Mouse (Mus musculus) heart, embryonic 12.5 days (tissue): ENCODE results near the gene Thbs3. TPM values are rescaled to one million over a fixed set of nuclear protein-coding genes. Genes with fewer than 3 reads are reported as not detected.
A peak's percentile ranks its signal among the peaks of the same experiment; 100 is the strongest.

Experiments used
- ATAC-seq: fragments of 200-750 bp; cut with Nextera tagmentation; 2 replicates; pipeline ENCODE4 v1.8.0; 2017; ENCODE audit warnings: moderate TSS enrichment, moderate library complexity; ENCODE audit not compliant: insufficient number of reproducible peaks, low FRiP score
- H3K27ac ChIP-seq: fragments of 300-500 bp; sonication (generic); 2 replicates; pipeline ENCODE4 v1.5.1; 2016; ENCODE audit warnings: mild to moderate bottlenecking, moderate library complexity; ENCODE audit not compliant: poor library complexity, severe bottlenecking
- H3K27me3 ChIP-seq: fragments of 300-500 bp; sonication (generic); replicated peaks from 2 replicates; pipeline ENCODE4 v1.6.1; 2016; ENCODE audit warnings: mild to moderate bottlenecking, moderate library complexity
- H3K36me3 ChIP-seq: fragments of 300-500 bp; sonication (generic); 2 replicates; pipeline ENCODE4 v1.6.1; 2016; ENCODE audit warnings: mild to moderate bottlenecking, moderate library complexity
- H3K4me1 ChIP-seq: fragments of 300-500 bp; sonication (generic); replicated peaks from 2 replicates; pipeline ENCODE4 v1.6.1; 2016; ENCODE audit warnings: mild to moderate bottlenecking
- H3K4me2 ChIP-seq: fragments of 300-500 bp; sonication (generic); 2 replicates; pipeline ENCODE4 v1.6.1; 2016; ENCODE audit warnings: mild to moderate bottlenecking, moderate library complexity
- H3K4me3 ChIP-seq: fragments of 300-500 bp; sonication (generic); 2 replicates; pipeline ENCODE4 v1.5.1; 2016; ENCODE audit warnings: mild to moderate bottlenecking
- H3K9ac ChIP-seq: fragments of 300-500 bp; sonication (generic); 2 replicates; pipeline ENCODE4 v1.6.1; 2016; ENCODE audit warnings: mild to moderate bottlenecking, moderate library complexity
- H3K9me3 ChIP-seq: fragments of 300-500 bp; sonication (generic); replicated peaks from 2 replicates; pipeline ENCODE4 v1.6.1; 2016; ENCODE audit warnings: mild to moderate bottlenecking, moderate library complexity
- WGBS: fragments of 180-500 bp; shearing (Covaris S2); methylation state at CpG from one replicate; pipeline ENCODE4 v1.1.7; 2016; 5-methylcytosine and 5-hydroxymethylcytosine counted together
- polyA plus RNA-seq: library from polyadenylated mRNA; unstranded; fragments of >200 nt; fragmentation: Nextera tagmentation; extraction: Ambion mirVana; gene quantifications from 2 replicates; pipeline ENCODE4 v1.2.1, GENCODE M21; 2016

Thbs3 gene
- polyA plus RNA-seq, 1 experiment from 2014 or later, result 16.2 TPM

GRCm38 (mm10) chr3:89242331-89242895 lies 27.4 kb downstream of the Thbs3 start:
- Histone ChIP-seq H3K4me3 (no peak overlapping the region), H3K9me3 (no peaks in the 10 kb centered on the region), H3K4me2 (no peak overlapping the region), H3K27ac (no peak overlapping the region), H3K36me3 (0 out of 2 replicates have a peak, but pooled peaks cover 3% of the 10 kb centered on the region), H3K4me1 (peaks cover 28% of the 10 kb centered on the region), H3K27me3 (peaks cover 34% of the 10 kb centered on the region), H3K9ac (no peak overlapping the region)
- no peak for ATAC-seq
- 68% methylated on average over 9 of the region's 9 CpGs for WGBS

- Histone ChIP-seq H3K27me3 (peaks cover 30% of the 10 kb centered on the region), H3K9ac (0 out of 2 replicates have a peak overlapping the region, but pooled peaks have one; percentile 10), H3K4me2 (peak overlapping the region; percentile 81), H3K9me3 (no peaks in the 10 kb centered on the region), H3K27ac (no peak overlapping the region), H3K36me3 (peaks cover 13% of the 10 kb centered on the region), H3K4me1 (peaks cover 32% of the 10 kb centered on the region), H3K4me3 (0 out of 2 replicates have a peak overlapping the region, but pooled peaks have one; percentile 4)
- WGBS, result 11% methylated on average over 14 of the region's 14 CpGs
- no peak for ATAC-seq
Observed at GRCm38 (mm10) chr3:89243609-89244008, 28.6 kb downstream of the Thbs3 start.

- WGBS, result 12% methylated on average over 25 of the region's 25 CpGs
- ATAC-seq, result 0 out of 2 replicates have a peak, but pooled peaks have one; percentile 12
- H3K9ac ChIP-seq, result peak overlapping the region; percentile 55; the same call in 1 of the 2 replicates
- peaks cover 32% of the 10 kb centered on the region for H3K4me1 ChIP-seq
- H3K4me3 ChIP-seq, result peak overlapping the region; percentile 85
- peaks cover 16% of the 10 kb centered on the region for H3K36me3 ChIP-seq
- H3K27me3 ChIP-seq, result peaks cover 30% of the 10 kb centered on the region
- H3K27ac ChIP-seq, result no peak overlapping the region
- peak overlapping the region; percentile 81 for H3K4me2 ChIP-seq
- no peaks in the 10 kb centered on the region for H3K9me3 ChIP-seq
Observed at GRCm38 (mm10) chr3:89244158-89244981, 29.4 kb downstream of the Thbs3 start.

GRCm38 (mm10) chr3:89244982-89245687 lies 30.2 kb downstream of the Thbs3 start:
- Histone ChIP-seq H3K9ac (peak overlapping the region; percentile 55; the same call in 1 of the 2 replicates), H3K36me3 (peaks cover 21% of the 10 kb centered on the region), H3K9me3 (no peaks in the 10 kb centered on the region), H3K4me3 (peak overlapping the region; percentile 85), H3K4me2 (peak overlapping the region; percentile 81), H3K27ac (no peak overlapping the region), H3K27me3 (peaks cover 26% of the 10 kb centered on the region), H3K4me1 (peaks cover 32% of the 10 kb centered on the region)
- WGBS, result under 1% methylated on average over 25 of the region's 26 CpGs
- ATAC-seq, result 0 out of 2 replicates have a peak, but pooled peaks have one; percentile 7

GRCm38 (mm10) chr3:89245688-89246171 lies 30.8 kb downstream of the Thbs3 start, which contains the start of gene Krtcap2:
Gene Krtcap2, plus strand, starts transcription at chr3:89245966.
- Histone ChIP-seq H3K4me2 (peak within 1 kb of the TSS; percentile 81), H3K4me1 (peaks cover 34% of the 10 kb centered on the region), H3K9ac (peak within 1 kb of the TSS; percentile 90), H3K4me3 (peak within 1 kb of the TSS; percentile 85), H3K36me3 (peaks cover 21% of the 10 kb centered on the region), H3K27me3 (peaks cover 26% of the 10 kb centered on the region), H3K27ac (peak within 1 kb of the TSS; percentile 77), H3K9me3 (no peaks in the 10 kb centered on the region)
- ATAC-seq, result 0 out of 2 replicates have a peak, but pooled peaks have one; percentile 12
- WGBS, result 3% methylated on average over 20 of the region's 20 CpGs

GRCm38 (mm10) chr3:89246261-89247100 lies 31.5 kb downstream of the Thbs3 start, which contains the start of gene Trim46:
Gene Trim46, minus strand, starts transcription at chr3:89246309.
- Histone ChIP-seq H3K27me3 (peaks cover 26% of the 10 kb centered on the region), H3K9ac (peak within 1 kb of the TSS; percentile 90), H3K4me1 (peaks cover 41% of the 10 kb centered on the region), H3K27ac (peak within 1 kb of the TSS; percentile 77), H3K4me3 (peak within 1 kb of the TSS; percentile 85), H3K36me3 (peaks cover 21% of the 10 kb centered on the region), H3K4me2 (peak within 1 kb of the TSS; percentile 81), H3K9me3 (no peaks in the 10 kb centered on the region)
- WGBS, result under 1% methylated on average over 42 of the region's 42 CpGs
- ATAC-seq, result peak; percentile 54

GRCm38 (mm10) chr3:89247466-89247865 lies 32.5 kb downstream of the Thbs3 start:
- peaks cover 50% of the 10 kb centered on the region for H3K4me1 ChIP-seq
- 0 out of 2 replicates have a peak overlapping the region, but pooled peaks have one; percentile 32 for H3K9ac ChIP-seq
- H3K4me2 ChIP-seq, result peak overlapping the region; percentile 81
- H3K36me3 ChIP-seq, result peaks cover 21% of the 10 kb centered on the region
- no peaks in the 10 kb centered on the region for H3K9me3 ChIP-seq
- peaks cover 28% of the 10 kb centered on the region for H3K27me3 ChIP-seq
- no peak overlapping the region for H3K27ac ChIP-seq
- H3K4me3 ChIP-seq, result peak overlapping the region; percentile 85
- WGBS, result 74% methylated on average over 4 of the region's 4 CpGs
- ATAC-seq, result no peak

- peaks cover 21% of the 10 kb centered on the region for H3K36me3 ChIP-seq
- H3K4me3 ChIP-seq, result no peak overlapping the region
- H3K4me1 ChIP-seq, result peaks cover 34% of the 10 kb centered on the region
- whole genome bisulfite sequencing, result 20% methylated on average over 7 of the region's 7 CpGs
- no peak overlapping the region for H3K27ac ChIP-seq
- ATAC-seq, result no peak
- H3K27me3 ChIP-seq, result peaks cover 8% of the 10 kb centered on the region
- 0 out of 2 replicates have a peak overlapping the region, but pooled peaks have one; percentile 55 for H3K4me2 ChIP-seq
- H3K9me3 ChIP-seq, result no peaks in the 10 kb centered on the region
- H3K9ac ChIP-seq, result no peak overlapping the region
Observed at GRCm38 (mm10) chr3:89250435-89251040, 35.6 kb downstream of the Thbs3 start.

- ATAC-seq, result peak; percentile 70
- H3K27ac ChIP-seq, result 0 out of 2 replicates have a peak overlapping the region, but pooled peaks have one; percentile 4
- H3K4me2 ChIP-seq, result peak overlapping the region; percentile 55
Observed at GRCm38 (mm10) chr3:89251365-89251895, 36.5 kb downstream of the Thbs3 start.

More at GRCm38 (mm10) chr3:89251365-89251895, 36.5 kb downstream of the Thbs3 start:
- Histone ChIP-seq H3K9me3 (no peaks in the 10 kb centered on the region), H3K4me3 (peak overlapping the region; percentile 10; the same call in 1 of the 2 replicates), H3K9ac (peak overlapping the region; percentile 15; the same call in 1 of the 2 replicates), H3K27me3 (peaks cover 6% of the 10 kb centered on the region; the same call in 1 of the 2 replicates), H3K36me3 (peaks cover 21% of the 10 kb centered on the region), H3K4me1 (peaks cover 28% of the 10 kb centered on the region)
- whole genome bisulfite sequencing, result 5% methylated on average over 17 of the region's 17 CpGs
